Mouse (Mus musculus) testis, adult 2 months (tissue): ENCODE data around the gene Epha8.

Experiments
- CTCF ChIP-seq: fragments of 200-500 bp; IDR thresholded peaks from 2 replicates; pipeline ENCODE4 v1.5.1; 2012; ENCODE audit warnings: low read depth, mild to moderate bottlenecking, inconsistent platforms, low read length, moderate library complexity; ENCODE audit not compliant: control insufficient read depth, insufficient read depth, insufficient replicate concordance
- POLR2A ChIP-seq: fragments of 200-500 bp; IDR thresholded peaks from 2 replicates; pipeline ENCODE4 v1.6.1; 2012; ENCODE audit warnings: low read depth, mild to moderate bottlenecking, inconsistent platforms, low read length, moderate library complexity; ENCODE audit not compliant: control insufficient read depth

GRCm38 (mm10) chr4:136930474-136930873 lies 26.1 kb downstream of the Epha8 start:
- no peak for TF ChIP-seq CTCF
- TF ChIP-seq POLR2A, result no peak
